Mouse (Mus musculus) ES-CJ7 (cell line): Measurements from ENCODE around the gene Alpl.

Experiments used
- DNase-seq: peaks from one replicate; pipeline ENCODE4 v3.0.0; 2011; ENCODE audit warnings: low read depth, low spot score

Gene Alpl

DNA sequence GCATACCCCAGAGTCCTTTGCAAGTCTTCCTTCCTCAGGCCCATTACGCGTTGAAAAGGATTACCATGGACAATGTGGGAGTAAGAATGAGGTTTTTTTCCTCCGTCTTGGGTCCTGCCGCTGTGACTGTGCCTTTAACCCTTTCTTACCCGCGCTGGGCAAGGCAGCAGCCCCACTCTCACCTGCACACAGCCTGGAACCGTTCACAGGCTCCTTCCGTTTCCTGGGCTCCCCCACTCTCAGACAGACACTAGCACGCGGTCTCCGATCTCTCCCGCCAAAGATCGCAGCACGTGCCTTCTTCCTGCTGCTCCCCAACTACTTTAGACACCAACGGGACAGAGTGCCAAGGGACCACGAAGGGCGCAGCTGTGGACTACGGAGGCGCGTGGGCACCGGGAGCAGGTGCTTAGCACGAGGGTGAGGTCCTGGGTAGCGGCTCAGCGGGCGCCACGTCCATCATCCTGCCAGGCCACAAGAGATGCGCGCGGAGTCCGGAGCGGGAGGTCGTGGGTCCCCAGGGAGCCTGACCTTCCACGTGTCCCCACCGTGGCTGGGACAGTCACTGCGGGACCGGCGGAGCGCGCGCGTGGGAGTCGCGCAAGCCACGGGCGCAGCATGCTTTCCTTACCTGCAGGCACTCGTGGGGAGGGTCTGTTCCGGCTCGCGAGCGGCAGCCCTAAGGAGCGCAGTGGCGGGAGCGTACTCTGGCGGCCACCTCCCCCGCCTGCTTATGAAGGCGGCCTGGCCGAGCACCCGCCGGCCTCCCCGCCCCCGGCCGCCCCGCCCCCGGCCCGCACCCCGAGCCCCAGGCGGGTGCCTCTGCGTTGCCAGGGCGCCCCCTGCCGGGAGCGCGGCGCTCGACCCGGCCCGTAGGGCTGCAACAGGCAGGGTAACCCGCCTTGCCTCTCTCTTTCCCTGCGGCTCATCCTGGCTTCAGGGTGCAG lies at the start of gene Alpl:
Alpl (minus strand) TSS at position 774 of the 947 bp plus-strand sequence.
- peak; percentile 68 for DNase-seq

DNA sequence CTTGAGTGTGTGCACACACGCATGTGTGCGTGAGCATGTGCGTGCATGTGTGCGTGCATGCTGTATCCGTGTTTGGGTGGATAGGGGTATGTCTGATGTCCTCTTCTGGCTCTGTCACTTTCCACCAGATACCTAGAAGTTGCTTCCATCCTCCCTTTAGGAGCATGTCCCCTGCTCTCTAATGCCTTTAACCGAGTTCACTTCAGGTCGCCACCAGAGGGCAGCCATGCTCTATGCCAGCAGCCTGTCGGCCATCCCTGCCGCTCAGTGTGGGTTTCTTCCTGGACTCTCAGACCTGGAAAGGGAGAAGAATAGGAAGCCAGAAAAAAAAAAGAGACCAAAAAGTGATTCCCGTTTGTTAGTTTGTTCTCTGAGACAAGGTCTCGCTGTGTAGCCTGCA lies 48.5 kb upstream of the Alpl start:
- DNase-seq: peak; percentile 76

DNA sequence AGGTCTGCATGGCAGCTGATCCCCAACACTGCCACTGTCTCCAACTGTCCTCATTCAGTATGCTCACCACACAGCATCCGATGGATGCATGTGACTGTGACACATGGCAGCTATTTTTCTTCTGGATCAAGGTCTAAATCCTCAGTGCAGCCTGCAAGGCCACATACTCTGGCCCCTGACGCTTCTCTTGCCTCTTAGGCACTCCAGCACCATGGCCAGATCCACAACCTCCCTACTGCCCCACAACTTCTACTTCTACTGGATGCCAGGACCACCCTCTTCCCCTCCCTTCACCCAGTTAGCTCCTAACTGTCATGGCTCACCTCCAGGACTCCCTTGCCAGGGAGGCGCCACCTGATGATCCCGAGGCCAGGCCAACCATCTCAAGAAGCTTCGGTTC lies 43.3 kb upstream of the Alpl start:
- no peak for DNase-seq

DNA sequence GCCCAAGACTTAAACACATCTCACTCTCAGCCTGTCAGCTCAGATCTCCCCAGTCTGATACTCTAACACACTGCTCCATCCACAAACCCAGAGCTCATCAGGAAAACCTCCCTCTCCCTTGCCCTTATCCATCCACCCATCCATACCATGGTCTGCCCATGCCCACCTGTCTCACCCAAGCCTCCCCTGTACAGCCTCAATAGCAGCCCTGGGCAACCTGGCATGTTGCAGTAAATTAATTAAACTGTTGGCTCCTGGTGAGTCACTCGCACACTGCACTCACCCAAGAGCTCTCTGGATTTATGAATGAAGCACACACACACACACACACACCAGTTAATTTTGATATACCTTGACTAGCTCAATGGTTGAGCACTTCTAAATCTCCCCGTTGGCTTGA lies 42.6 kb upstream of the Alpl start:
- no peak for DNase-seq

DNA sequence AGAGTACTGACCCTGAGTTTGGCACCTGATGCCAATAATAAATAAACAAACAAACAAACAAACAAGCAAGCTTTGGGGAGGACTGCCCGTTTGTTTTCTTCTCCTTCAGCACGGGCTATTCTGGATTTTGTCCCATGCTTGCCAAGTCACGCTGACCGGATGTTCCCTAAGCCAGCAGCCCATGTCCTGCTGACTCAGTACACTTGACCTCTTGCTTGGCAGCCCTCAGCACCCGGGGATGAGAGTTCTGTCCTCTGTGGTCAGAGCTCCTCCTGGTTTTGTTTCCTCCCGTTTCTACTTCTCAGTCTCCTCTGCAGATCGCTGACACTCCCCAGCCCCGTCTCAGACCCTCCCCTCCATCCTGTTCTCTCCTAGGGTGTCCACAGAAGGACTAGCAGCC lies 41.6 kb upstream of the Alpl start:
- DNase-seq: no peak

DNA sequence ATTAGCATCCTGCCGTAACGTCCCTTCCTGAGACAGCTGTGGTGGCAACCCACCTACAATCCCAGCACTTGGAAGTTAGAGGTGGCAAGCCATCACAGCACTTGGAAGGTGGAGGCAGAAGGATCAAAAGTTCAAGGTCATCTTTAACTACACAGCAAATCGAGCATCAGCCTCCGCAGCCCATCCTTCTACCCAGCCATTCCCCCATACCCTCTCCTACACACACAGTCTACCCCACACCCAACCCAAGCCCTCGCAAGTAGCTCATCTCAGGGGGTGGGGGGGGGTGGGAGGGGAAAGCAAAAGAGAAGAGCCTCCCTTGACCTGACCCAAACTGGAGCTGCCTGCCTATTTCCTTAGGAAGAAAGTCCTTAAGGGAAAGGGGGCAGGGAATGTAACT lies 40.6 kb upstream of the Alpl start:
- DNase-seq: peak; percentile 67

DNA sequence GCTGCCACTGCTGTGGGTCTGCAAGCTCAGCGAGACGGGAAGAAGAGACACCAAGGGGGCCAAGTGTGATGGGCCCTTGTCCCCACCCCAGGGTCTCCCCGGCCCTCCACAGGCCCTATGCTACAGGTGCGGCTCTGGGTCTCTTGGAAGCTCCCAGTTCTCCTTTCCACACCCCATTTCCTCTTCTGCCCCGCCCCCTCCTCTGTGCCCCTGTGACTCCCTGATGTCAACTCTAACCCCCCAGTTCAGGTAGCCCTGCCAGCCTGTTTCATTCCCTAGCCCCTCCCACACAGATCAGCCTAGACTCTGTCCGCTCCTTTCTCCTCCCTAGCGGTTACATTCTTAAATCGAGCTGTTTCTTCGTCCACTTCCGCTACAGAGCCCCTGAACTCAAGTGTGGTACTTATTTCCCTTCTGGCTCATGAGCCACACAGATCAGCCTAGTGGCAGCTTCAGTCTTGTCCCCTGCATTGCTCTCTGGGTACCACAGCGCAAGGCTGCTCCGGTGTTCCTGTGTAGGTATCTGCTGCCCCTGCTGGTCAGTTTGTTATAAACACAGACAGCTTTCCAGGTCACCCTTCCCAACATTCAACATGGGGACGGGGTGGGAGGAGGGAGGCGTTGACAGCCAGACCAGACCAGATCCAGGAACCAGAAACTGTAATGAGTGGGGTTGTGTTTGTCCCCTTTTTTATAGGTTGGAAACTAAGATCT lies 39.6 kb upstream of the Alpl start:
- DNase-seq: peak; percentile 98

DNA sequence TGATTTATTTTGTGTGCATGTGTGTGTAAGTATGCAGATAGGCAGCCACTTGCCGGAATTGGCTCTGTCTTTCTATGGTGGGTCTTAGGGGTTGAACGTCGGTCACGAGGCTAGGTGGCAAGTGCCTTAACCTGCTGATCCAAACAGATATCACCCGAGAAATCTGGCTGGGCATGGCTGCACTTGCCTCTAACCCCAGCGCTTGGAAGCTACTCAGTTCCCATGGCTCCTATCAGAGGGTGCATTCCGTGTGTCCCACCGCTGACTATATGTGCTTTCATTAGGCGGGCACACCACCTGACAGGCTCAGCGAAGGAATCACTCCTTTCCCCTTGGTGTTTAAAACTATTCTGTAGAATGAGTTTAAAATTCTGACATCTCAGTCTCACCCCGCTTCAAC lies 35.4 kb upstream of the Alpl start:
- DNase-seq: no peak

DNA sequence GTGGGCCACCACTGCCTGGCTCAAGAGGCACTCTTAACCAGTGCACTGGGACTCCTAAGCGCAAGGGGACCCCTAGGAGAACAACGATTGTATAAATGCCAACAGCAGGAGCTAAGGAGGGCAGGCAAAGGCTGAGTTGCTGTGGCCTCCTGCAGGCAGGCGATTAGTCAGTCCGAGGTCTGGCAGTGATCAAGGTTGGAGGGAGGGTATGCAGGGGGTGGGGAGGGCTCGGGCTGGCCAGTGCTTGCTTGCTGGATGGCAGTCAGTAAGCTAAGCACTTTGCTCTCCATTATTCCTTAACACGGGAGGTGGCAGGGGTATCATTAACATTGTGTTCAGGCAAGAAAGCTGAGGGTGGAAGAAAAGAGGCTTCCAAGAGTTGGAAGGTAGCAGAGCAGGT lies 34.2 kb upstream of the Alpl start:
- peak; percentile 15 for DNase-seq

DNA sequence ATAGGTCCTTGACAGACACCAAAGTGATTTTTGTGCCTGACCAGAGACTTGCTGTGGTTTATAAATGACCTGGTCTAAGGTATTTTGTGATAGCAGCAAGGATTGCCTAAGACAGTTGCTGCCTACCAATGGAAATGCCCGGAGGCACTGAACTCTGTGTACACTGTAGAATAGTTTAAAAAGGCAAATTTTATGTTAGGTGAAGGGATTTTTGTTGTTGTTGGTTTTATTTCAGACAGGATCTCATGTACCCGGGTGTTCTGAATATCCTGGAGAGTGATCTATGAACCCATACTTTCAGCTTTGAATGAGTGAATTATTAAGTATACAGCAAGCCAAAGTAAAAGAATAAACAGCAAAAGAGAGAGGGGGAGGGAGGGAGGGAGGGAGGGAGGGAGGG lies 28.7 kb upstream of the Alpl start:
- no peak for DNase-seq

DNA sequence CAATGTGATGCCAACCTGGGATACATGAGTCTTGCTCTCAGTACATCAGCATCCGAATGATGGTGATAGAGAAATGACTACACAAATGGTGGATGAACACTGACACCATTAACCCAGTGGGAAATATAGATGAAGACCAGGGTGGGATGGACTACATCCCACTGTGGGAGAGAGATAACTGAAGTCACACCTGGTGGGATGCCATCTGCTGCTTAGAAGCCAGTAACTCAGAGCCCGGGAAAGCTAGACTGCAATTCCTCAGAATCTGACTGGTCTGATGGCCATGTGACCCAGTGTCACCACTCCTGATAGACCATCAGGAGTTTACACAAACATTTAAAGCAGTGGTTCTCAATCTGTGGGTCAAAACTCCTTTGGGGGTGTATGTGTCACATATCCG lies 27.4 kb upstream of the Alpl start:
- no peak for DNase-seq

DNA sequence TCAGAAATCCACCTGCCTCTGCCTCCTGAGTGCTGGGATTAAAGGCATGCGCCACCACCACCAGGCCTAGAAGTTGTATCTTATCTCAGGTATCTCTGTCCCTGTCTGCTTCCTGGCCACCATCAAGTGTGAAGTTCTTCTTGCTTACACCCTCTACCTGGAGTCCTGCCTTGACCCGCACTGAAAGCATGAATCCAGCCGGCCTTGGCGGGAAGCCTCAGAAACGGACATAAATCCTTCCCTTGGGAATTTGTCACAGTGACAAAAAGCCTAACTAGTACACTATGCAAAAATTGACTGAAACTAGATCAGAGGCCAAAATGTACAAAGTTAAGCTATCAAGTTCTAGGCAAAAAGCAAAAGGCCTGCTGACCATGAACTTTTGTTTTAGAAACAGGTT lies 26.4 kb upstream of the Alpl start:
- DNase-seq: no peak

DNA sequence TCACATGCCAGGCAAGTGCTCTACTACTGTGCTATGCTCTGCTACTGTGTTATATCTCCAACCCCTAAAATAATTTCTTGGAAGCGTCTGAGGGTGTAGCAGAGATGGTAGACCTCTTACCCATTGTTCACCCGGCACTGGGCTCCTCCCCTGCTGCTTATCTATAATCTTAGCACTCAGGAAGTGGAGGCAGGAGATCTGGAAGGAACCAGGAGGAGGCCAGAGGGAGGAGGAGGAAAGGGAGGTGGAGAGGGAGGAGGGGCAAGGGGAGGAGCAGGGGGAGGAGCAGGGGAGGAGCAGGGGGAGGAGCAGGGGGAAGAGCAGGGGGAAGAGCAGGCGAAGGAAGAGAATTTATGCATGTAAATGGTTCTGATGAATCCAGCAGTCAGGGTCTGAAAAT lies 24.5 kb upstream of the Alpl start:
- peak; percentile 62 for DNase-seq

DNA sequence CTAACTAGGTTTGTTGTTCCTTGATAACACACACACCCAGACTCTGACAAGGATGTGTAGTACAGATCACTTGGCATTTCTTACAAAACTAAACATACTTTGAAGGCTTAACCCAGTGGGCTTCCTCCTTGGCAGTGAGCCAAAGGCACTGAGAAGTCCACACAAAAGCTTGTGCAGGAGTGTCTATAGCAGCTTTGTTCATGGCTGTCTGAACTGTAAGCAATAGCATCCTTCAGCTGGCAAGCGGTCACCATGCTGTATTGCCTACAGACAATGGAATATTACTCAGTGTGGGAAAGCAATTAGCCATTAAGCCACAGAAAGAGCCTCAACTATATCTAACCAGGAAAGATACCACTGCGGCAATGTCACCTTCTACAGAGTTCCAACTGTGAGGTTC lies 23.3 kb upstream of the Alpl start:
- no peak for DNase-seq

DNA sequence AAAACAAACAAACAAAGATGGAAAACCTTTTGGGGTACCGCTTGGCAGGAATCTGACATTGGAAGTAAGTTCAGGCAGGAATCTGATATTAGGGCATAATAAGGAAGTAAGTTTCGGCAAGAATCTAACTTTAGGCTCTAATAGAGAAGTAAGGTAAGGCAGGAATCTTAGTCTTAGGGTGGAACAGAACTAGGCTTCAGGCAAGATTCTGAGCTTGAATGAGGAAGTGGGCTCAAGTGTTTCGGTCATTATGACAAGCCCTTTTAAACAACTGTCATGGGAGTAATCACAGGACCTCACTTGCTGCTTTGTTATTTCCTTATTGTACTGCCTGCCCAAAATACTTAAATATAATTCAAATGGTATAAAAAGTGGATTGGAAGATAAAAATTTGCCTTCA lies 22.2 kb upstream of the Alpl start:
- DNase-seq: no peak

DNA sequence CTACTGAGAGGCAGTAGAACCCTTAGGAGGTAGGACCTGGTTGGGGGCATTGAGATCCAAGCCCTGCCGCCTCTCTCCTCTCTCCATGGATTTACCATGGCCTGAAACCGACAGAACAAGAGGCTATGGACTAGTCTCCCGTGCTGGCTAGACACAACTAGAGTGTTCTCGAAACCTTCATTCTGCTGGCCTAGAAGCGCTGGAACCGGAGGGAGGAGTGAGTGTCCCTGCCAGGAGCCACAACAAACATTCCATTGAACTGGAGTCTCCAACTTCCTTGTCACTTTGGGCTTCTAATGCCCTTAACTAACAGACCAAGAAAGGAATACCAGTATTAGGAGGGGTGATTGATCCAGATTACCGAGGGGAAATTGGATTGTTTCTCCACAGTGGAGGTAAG lies 20.0 kb upstream of the Alpl start:
- DNase-seq: no peak

DNA sequence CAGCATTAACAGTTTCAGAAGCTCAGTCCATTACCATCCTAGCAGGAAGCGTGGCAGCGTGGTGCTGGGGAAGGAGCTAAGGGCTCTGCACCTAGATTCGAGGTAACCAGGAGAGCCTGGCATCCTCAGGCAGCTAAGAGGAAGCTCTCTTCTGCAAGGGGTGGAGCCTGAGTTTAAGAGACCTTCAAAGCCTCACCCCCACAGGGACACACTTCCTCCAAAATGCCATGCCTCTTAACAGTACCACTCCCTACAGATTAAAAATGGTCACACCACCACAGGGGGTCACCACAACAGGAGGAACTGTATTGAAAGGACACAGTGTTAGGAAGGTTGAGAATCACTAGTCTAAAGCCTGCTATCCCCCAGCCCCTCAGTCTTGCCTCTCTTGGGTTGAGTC lies 19.3 kb upstream of the Alpl start:
- peak; percentile 63 for DNase-seq

DNA sequence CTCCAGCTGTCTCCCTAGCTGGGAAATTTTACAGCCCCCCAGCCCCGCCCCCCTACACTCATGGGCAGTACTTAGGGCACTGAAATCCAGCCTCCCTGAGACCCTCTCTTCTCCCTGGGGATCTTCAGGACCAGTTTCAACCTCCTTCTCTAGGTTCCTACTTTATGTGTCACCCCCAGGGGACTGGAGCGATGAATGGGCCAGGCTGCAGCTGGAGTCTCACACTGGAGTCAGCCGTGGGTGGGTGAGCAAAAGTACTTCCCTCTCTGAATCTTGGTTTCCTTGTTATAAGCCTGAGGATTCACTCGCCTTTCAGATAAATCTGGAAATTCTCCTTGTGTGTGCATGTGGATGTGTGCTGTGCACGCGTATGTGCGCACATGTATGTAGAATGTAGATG lies 18.0 kb upstream of the Alpl start:
- no peak for DNase-seq

DNA sequence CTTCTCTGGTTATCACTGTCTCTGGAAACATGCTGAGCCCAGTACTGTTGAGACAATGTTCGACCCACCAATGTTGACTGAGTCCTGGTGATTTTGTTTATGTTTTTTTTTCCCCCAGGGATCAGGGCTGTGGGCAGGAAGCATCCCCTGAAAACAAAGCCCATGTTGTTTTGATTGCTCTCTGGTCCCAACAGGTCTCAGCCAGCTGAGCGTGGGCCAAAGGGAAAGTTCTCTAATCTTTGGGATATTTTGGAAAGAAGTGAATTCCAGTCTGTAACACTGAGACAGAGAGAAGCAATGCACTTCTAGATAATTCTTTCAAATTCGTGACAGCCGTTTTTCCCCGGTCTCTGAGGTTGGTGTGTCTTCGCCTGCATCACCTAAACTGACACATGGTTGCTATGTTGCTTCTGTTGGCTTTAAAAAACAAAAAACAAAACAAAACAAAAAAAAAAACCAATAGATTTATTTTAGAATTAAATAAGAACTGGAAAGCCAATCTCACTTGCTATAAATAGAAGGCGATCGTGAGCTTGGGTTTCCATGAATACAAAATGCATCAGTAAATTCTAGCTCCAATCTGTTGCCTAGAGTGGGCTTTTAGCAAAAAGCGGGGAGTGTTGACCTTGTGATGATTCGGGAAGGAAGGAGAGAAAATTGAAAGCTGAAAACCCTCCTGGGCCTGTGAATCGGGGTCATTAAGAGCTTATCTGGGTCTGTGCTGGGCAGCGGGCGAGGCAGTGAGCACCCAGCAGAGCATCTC lies 16.9 kb upstream of the Alpl start:
- no peak for DNase-seq

DNA sequence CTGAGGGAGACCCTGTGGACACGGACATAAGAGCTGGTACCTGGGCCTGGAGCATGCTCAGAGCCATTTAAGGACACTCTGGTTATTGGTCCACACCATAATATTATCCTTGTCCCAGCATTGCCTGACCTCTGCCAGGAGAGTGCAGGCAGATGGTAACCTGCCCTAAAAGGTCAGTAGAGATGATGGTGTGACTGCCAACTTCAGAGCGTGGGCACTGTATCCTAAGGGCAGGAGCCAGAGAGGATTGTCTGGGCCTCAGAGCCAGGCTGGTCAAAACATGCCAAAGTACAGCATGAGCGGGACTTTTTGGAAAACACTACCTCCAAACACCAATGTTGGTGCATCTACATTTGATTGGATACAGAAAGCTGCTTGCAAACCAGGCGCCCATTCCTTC lies 13.8 kb upstream of the Alpl start:
- DNase-seq: no peak

DNA sequence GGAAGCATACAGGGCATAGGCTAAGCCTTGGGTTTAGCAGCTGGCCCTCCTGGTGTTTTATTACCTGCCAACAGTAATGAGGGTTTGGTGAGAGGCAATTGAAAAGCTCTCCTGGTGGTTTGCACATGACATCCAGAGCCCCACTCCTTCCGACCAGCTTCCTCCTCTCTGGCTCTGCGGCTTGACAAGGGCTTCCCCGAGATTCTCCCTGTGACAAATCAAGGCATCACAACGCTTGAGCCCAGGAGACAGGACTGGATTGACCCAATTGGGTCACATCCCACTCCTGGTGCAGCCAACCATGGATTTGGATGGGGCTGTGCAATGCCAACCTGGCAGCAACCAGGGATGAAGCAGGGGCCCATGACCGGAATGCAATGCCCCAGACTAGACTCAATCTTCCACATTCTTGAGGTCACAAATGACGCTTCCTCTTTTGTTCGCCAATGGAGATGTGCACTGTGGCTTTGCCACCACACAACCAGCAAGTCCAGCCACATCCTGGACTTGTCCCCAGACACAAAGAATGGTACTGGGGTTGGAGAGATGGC lies 11.2 kb upstream of the Alpl start:
- DNase-seq: no peak

DNA sequence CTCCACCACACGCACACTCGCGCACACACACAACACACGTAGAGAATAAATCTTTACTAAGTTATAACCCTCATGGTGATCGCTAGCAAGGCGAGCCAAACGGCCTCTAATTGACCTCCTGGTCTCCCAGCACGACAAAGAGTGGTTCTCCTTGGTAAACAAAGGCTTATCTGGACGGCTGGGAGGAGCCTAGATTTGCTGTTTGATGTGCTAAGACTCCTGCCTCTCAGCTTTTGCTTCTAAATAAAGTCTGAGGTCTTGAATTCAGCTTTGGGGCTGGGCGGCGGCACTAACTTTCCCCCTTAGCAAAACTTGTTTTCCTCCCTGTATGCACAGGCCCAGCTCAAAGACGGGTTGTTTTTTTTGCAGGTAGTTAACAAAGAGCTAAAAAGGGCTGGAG lies 5.0 kb upstream of the Alpl start:
- DNase-seq: peak; percentile 97
